Mouse (Mus musculus) CH12.LX (cell line): ENCODE measurements at regions not wholly inside any gene's neighbourhood (a gene's known extent, or its start where the extent isn't known, plus 50 kb on each side); places are given as distances from the start of the nearest gene placed in this dataset.

Experiments used
- CTCF ChIP-seq, 2 experiments: IDR thresholded peaks in 1 of 2; conservative IDR thresholded peaks in 1 of 2; 2 replicates each; pipeline ENCODE4 v1.5.1; 2011 to 2012; ENCODE audit warnings: low read depth in 2 of 2, low read length in 2 of 2, improper control_type of control experiment in 1 of 2, inconsistent platforms in 1 of 2, mild to moderate bottlenecking in 1 of 2, moderate library complexity in 1 of 2
- EP300 ChIP-seq: IDR thresholded peaks from 2 replicates; pipeline ENCODE4 v1.6.1; 2011; ENCODE audit warnings: low read length, improper control_type of control experiment
- JUND ChIP-seq: conservative IDR thresholded peaks from 2 replicates; pipeline ENCODE4 v1.6.1; 2011; ENCODE audit warnings: low read depth, low read length, improper control_type of control experiment
- POLR2A ChIP-seq: IDR thresholded peaks from 2 replicates; pipeline ENCODE4 v1.6.1; 2011; ENCODE audit warnings: low read depth, mild to moderate bottlenecking, improper control_type of control experiment, low read length

DNA sequence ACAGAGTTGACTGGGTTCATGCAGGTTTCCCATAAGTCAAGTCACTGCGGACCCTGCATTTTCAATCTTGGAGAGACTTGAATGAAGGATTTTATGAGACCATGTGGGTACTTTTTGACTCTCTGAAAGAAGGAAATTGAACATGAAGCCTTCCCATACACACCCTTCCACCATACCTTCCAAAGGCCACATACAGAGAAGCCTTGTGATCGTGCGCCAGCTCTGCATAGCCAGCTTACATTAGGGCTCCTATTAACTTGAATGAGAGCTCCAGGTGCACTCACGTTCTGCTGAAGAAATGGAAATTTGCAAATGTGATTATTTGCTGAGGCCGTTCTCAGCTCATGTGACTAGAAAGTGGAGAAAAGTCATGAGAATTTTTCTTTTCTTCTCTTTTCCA, 349.1 kb upstream of the Slc35b3 start:
- TF ChIP-seq CTCF (conservative IDR thresholded peaks at IDR 0.05 in 1 of 2, IDR thresholded peaks at IDR 0.05 in 1 of 2; ENCODE audit: low read depth in 2 of 2, low read length in 2 of 2) (no peak), POLR2A (no peak), EP300 (no peak), JUND (no peak)
